Mouse (Mus musculus): ENCODE measurements around the gene Mthfd1. TPM values are rescaled to one million over a fixed set of nuclear protein-coding genes. Genes with fewer than 3 reads are reported as not detected.
"Not testable (repeated sequence)": the region's sequence is repeated elsewhere in the genome, so short reads cannot be mapped to it uniquely, and the experiment has no call there.

The Mthfd1 gene
- polyA plus RNA-seq (2012; rRNA removed), result 21.5 and 21.8 TPM in 2 replicates

DNA sequence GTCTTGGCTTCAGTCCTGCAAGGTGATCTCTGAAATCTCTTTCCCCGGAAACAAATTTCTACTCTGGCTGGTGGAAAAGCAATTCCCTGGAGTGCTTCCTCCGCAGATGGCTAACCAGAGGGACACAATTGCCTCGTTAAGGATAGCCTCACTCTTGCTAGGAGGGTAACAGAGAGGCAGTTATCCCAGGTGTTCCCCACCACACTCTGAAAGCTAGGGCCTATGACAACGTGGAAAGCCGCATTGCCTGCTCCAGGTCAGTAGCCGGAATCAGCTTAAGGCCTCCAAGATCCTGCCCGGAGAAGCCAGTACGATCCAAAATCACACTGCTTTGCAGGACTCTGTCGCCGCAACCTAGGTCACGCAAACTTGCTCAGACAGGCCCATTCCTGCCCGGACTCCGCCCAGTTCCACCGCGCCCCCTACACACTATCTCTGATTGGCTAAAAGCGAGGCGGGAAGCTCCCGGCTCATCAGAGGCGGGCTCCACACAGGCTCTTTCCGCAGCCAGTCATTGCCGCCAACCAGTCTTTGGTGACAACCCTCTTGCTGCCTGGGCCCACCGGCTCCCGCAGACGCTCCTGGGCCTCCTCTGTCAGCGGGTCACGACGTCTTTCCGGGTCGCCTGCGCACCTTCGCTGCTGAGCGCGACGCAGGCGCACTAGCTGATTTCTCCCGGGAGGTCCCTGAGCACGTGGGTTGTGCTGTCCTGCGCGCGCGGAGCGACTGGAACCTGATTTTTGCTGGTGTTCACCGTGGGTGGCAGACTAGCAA is at the start of gene Mthfd1:
Mthfd1 (plus strand) TSS at position 574 of the 774 bp plus-strand sequence.
- no peak for DNase-seq (ENCODE audit: low read depth)

- no peak for DNase-seq (ENCODE audit: low read depth)
These were observed 45.6 kb upstream of the Mthfd1 start for GRCm38 (mm10) chr12:76209429-76209974.

GRCm38 (mm10) chr12:76215121-76215520 is 40.0 kb upstream of the Mthfd1 start:
- no peak for DNase-seq (ENCODE audit: low read depth)

DNA sequence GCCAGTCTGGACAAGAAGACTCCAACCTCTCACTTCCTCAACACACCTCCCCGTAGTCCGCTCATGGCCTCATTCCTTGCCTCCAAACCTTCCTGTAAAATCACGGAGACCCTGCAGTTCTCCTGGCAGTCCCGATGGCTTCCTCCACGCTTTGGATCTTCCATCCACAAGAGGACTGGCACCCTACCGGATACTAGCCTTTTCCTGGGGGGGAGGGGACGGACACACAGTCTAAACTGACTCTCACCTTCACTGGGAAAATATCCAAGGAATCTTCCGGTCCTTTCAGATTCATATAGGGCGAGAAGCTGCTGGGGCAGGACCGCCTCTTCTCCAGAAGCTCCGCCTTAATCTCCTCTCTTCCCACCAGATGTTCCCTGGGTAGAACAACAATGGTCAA is 38.4 kb upstream of the Mthfd1 start:
- DNase-seq (ENCODE audit: low read depth), result no peak

DNA sequence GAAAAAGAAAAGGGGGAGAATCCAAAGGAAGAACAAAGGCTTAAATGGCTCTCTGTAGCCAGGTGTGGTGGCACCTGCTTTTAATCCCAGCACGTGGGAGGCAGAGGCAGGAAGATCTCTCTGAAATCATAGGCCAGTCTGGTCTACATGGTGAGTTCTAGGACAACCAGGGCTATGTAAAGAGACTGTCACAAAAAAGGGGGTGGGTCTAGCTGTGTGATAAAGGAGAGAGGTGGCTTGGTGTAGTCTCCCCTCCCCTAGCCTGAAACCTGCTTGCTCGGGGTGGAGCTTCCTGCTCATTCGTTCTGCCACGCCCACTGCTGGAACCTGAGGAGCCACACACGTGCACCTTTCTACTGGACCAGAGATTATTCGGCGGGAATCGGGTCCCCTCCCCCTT is 33.0 kb upstream of the Mthfd1 start:
- DNase-seq (ENCODE audit: low read depth), result not testable (repeated sequence)

GRCm38 (mm10) chr12:76230644-76231043 is 24.5 kb upstream of the Mthfd1 start:
- DNase-seq (ENCODE audit: low read depth), result no peak

DNA sequence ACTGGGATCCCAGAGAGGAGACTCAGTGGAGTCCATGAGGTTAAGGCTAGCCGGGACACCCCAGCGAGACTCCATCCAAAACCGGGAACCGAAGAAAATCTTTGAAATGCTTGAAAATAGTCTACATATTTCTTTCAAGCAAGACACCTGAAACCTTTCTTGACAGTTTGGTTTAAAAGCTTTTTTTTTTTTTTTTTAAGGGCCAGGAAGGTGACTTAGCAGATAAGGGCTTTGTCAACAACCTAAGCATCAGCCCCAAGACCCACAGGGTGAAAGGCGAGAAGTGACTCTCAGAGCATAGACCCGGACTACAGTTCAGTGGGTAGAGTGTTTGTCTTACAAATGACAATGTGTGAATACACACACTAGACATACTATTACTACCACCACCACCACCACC is 19.8 kb upstream of the Mthfd1 start:
- no peak for DNase-seq (ENCODE audit: low read depth)

DNA sequence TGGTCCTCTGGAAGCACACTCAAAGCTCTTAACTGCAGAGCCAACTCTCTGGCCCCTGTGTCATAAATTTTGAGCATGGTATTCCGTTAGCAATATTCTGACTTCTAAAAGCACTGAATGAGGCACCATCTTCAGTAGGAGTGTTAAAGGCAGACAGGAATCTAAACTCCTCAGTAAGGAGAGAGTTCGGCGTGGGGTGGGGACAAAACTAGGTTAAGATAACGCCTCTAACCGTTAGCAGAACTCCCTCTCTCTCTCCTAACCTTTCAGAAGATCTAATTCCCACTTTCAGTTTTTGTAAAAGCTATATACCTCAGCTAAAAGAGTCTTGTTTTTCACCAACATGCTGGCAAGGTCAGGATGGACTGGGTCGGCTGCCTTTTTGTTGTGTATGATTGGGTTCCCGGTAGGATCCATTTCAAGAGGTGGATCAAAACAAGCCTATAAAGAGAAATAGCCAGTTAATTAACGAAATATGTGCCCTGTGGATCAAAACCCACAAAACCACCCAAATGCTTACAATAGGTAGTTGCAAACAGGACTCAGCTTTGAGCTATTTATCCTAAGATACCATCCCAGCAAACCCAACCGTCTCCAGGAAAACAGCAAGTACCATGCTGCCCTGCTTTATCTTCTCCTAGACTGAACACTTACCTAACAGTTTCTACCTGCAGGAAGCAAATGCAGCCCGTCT is 15.8 kb upstream of the Mthfd1 start:
- no peak for DNase-seq (ENCODE audit: low read depth)

GRCm38 (mm10) chr12:76239839-76240571 is 15.1 kb upstream of the Mthfd1 start:
- DNase-seq (ENCODE audit: low read depth), result no peak

GRCm38 (mm10) chr12:76240670-76241069 is 14.4 kb upstream of the Mthfd1 start:
- no peak for DNase-seq (ENCODE audit: low read depth)

GRCm38 (mm10) chr12:76241084-76241483 is 14.0 kb upstream of the Mthfd1 start:
- no peak for DNase-seq (ENCODE audit: low read depth)

DNA sequence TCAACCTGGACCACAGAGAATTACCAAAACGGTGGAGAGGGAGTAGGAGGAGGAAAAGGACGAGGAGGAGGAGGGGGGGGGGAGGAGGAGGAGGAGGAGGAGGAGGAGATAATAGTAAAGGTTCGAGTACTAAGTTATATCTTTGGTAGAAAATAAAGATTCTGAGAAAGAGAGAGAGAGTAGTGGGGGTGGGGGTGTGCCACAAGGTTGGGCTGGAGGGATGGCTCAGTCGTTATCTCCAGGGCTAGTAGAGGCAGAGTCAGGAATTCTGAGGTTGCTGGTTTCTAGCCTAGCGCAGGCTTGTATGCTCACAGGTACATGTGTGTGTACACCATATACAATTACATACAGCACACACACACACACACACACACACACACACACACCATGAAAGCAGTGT is 13.3 kb upstream of the Mthfd1 start:
- DNase-seq (ENCODE audit: low read depth), result no peak

DNA sequence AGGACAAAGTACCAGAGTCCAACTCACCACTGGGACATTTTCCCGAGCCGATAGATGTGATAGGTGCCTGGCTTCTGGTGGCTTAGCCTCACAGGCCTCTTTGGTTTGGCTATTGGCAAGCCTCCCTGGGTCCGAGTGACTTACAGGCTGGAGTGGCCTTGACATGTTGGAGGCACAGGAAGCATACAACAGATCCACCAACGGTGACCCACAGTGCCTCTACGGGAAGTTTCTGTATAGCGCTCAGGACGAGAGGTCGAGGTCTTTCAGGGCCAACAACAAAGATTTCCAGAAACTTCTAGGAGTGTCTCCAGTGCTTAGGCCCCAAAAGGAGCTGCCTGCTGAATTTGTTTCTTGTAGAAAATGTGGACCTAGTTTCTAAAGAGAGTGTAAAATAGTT is 10.1 kb upstream of the Mthfd1 start:
- no peak for DNase-seq (ENCODE audit: low read depth)

DNA sequence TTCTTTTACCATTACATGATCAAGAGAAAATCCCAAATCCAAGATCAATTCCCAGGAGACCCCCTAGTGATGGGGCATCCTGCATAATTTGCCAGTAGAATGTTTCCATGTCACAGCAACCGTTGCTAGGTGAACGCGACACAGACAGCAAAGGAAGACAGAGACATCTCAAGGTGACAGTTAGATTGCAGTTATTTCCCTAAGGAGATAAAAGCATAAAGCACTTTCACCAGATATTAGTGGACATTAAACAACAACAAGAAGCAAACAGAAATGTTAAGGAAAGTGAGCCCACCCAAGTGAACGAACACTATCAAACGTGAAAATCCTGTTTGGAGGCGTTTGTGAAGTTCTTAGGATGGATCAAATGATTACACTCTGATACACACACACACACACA is 8.5 kb upstream of the Mthfd1 start, which contains the start of gene Tex21:
Tex21 (minus strand) TSS at position 101 of the 400 bp plus-strand sequence.
- no peak for DNase-seq (ENCODE audit: low read depth)

DNA sequence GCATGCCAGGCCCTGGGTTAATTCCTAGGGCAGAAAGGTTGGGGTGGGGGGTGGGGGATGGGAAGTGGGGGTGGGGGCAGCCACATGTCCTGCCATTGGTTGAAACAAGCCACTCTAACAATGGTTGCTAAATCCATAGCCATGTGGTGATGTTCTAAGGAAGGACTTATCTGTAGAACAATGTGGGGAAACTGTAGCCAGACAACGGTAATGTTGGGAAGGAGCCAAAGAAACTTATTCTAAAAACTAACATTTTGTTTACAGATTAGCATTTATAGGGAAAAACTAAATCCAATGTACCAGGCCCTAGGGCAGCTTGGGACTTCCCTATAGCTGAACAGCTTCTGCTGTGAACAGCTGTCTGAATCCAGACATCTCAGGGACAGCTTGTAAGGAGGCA is 2.0 kb upstream of the Mthfd1 start:
- DNase-seq (ENCODE audit: low read depth), result no peak

- DNase-seq (ENCODE audit: low read depth), result no peak
These were observed 1.5 kb upstream of the Mthfd1 start for GRCm38 (mm10) chr12:76253591-76253990.

DNA sequence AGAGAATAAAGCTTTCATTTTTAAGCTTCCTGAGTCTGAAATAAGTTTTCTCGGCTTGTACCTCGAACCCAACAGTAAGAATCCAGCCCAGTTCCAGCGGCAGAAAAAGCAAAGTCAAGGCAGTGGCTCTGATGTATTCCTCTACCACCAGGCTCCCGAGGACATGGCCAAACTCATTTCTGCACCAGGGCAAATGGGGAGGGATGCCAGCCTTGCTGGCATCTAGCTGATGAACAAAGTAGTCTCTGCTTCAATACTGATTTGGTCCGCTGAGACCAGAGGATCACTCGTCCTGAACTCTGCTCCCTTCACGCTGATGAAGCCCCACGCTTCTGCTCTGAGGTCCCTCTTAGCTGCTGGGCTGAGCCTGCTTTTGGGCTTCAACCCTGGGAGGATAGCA is 1.1 kb upstream of the Mthfd1 start:
- no peak for DNase-seq (ENCODE audit: low read depth)

DNA sequence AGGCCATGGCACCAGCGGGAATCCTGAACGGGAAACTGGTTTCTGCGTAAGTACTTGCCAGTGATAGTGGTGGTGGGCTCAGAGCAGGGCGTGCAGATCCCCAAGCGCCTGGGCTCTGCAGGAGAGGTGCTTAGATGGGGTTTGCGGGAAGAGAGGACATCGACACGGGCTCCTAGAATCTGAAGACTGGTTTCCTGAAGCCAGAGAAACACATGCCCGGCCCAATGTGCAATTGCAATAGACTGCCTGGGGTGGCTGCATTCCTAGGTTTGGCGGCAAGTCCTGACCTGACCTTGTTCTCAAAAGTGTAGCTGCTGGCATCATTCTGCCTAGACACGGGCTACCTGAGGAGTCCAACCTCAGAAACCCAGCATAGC is 389 bp downstream of the Mthfd1 start:
- no peak for DNase-seq (ENCODE audit: low read depth)

GRCm38 (mm10) chr12:76256114-76256843 is 1.2 kb downstream of the Mthfd1 start:
- DNase-seq (ENCODE audit: low read depth), result no peak

DNA sequence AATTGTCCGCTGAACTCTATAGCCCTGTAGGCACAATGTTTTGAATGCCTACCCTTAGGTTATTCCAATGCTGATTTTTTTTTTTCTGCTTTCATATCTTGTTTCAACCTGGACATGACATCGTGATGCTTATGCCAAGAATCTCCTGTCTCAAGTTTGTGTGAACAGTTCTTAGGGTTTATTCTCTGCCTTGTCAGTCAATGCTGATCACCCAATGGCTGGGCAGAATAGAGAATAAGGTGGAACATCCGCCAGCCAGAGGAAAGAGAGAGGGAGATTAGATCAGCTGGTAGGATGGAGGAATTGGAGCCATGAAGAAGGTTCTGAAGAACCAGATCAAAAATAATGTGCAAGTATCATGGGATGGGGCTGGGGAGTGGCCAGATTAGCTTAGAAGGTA is 5.6 kb downstream of the Mthfd1 start:
- DNase-seq (ENCODE audit: low read depth), result no peak

DNA sequence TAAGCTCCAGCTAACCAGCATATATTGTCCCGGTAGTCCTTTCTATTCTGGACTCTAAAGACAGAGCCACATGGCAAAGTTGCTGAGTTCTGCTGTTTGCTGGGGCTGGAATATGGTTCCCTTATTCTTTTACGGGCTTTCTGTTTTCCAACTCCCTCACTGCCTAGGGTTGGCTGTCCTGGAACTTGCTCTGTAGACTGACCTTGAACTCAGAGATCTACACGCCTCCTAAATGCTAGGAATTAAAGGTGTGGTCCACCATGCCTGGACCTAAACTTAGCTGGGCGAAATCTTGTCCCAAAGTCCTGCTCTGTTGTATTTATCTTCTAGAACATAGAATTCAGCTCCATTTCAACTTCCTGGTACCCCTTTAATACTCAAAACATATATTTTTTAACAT is 6.5 kb downstream of the Mthfd1 start:
- no peak for DNase-seq (ENCODE audit: low read depth)

DNA sequence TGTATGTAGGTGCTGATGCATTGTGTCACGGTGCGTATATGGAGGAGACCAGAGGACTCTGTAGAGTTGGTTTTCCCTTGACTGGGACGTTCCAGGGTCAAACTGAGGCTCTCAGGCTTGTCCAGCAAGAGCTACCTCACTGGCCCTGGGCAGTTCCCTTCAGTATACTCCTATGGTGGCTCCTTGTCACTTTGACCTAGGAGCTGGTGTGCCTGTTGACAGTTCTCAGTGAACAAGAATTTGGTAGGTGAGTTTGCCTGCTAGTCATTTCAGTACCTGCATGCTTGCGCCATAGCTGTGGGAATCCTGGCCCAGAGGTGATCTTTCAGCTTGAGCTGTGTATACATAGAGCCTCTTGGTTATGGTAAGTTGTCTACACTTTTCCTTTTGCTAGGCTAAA is 7.8 kb downstream of the Mthfd1 start:
- no peak for DNase-seq (ENCODE audit: low read depth)
